Mouse (Mus musculus) right cerebral cortex, postnatal 25 days (tissue): ENCODE data around the gene Amotl2.
A peak's percentile ranks its signal among the peaks of the same experiment; 100 is the strongest.

Source experiments
- DNase-seq: peaks from one replicate; pipeline ENCODE4 v3.0.0; 2022

Gene Amotl2

GRCm38 (mm10) chr9:102719936-102720566 lies 3.6 kb downstream of the Amotl2 start:
- DNase-seq = no peak

GRCm38 (mm10) chr9:102720567-102721167 lies 4.2 kb downstream of the Amotl2 start:
- no peak for DNase-seq

DNA sequence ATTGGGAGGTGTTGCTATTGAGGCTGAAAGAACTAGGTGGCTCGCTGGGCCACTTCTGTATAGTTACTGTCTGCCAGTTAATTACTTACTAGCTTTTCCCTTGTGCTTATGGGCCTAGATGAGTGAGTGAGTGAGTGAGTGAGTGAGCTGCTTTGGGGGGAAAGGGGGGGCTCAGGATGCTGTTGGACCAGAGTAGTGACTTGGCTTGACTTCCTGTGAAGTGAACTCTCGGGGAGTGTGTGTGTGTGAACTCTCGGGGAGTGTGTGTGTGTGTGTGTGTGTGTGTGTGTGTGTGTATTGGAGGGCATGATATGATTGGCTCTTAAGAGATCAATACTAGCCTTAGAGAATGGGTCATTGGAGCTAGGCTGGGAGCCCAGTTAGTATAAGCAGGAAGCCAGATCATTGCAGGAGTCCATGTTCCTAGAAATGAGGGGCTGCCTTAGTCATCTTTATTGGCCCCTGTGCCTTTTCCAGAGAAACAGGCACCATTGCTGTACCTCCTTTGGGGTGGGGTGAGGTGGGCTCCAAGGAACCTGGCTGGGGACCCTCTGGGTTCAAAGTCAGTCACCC lies 5.0 kb downstream of the Amotl2 start:
- DNase-seq = no peak

- no peak for DNase-seq
Measured at GRCm38 (mm10) chr9:102722071-102722561, 5.6 kb downstream of the Amotl2 start.

- no peak for DNase-seq
Measured at GRCm38 (mm10) chr9:102722750-102723149, 6.3 kb downstream of the Amotl2 start.

- DNase-seq = no peak
Measured at GRCm38 (mm10) chr9:102723241-102723709, 6.8 kb downstream of the Amotl2 start.

DNA sequence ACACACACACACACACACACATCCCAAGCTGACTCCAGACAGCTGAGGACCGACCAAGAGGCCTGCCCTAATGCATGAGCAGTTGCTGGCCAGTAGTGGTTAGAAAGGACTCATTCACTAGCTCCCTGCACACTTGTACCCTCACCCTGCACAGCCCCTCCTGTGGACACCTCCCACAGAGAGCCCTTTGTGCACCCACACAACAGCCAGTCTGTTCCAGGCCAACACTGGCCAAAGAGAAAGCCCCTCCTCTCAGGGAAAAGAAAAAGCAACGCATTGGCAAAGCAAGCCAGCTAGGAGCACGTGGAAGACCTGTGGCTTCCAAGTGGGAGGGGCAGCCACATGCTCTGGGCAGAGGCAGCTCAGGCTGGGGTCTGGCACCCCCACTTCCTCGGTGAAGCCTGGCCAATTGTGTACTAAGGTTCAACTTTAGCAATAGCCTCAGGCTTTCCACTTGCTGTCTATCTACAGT lies 7.6 kb downstream of the Amotl2 start:
- DNase-seq = peak; percentile 63

GRCm38 (mm10) chr9:102724942-102725341 lies 8.5 kb downstream of the Amotl2 start:
- no peak for DNase-seq

DNA sequence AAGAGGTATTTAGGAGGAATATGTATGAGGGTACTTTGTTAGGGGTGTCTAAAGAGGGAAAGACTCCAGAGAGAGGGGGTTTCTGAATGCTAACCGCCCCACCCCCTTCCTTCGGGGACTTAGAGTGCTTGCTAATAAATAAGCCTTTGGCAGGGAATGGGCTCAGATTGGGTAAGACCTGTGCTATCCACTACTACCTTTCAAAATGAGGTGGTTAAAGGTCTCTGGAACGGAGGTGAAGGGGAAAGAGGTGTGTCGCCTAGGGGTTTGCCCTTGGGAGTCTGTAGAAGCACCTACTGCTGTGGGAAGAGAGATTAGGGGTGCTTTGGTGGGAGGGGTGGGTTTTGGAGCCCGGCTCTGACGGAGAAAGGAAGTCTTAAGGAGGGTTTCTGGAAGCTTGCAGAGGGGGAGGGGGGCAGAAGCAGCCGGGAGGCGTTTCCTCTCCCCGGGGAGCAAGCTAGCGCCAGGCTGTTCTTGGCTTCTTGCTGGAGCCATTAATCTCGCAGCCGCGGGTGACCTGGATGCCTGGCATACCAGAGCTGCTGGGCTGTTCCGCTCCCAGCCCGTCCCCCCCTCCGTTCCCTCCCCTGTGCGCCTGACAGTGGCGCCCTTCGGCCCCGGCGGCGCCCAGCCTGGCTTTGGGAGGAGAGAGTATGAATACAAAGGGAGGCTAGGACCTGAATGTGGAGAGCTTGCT lies 9.6 kb downstream of the Amotl2 start:
- peak; percentile 56 for DNase-seq

DNA sequence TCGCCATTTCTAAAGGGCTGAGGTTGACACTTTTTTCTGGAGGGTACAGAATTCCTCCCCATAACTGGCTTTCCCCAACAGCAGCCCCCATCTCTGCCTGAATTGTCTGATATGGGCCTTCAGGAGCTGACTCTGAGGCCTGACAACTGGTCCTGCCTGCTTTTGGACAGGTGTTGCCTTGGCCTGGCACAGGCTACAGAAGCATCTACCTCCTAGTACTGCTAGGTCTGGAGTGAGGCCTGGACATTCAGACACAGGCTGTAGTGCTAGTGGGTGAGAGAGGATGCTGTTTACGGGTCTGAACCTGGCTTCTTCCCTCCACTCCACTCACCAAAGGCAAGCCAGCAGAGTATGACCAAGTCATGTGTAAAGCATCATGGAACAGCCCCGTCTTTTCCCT lies 10.3 kb downstream of the Amotl2 start:
- no peak for DNase-seq

DNA sequence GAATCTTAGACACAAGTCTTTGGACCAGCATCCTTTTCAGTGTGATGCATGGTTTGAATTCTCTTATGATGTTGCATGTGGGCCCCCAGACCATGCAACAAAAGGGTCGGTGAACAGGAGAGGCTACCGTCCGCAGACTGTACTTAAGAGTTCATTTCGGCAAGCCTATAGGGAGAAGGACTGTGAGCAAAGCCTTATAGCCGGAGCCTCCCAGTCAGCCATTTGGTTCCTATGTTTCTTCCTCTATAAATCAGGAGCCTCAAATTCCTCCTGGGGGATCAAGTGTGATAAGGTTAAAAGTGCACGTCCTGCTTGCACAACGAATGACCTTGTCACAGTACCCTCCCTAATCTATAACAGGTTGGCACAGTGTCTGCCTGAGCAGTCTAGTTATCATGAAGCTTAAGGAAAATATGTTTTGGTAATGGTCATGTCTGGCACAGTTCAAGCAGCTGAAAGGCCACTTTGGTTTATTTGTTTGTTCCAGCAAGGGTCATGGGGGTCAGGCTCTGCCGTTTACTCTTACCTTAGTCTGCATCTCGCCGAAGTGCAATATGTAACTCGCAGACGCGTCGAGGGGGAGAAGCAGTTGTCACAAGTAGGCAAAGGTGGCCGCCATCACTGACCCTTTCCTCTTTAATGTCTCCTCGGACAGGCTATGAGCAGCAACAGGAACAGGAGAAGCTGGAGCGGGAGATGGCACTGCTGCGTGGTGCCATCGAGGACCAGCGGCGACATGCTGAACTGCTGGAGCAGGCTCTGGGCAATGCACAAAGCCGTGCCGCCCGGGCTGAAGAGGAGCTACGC lies 11.4 kb downstream of the Amotl2 start:
- DNase-seq = no peak

DNA sequence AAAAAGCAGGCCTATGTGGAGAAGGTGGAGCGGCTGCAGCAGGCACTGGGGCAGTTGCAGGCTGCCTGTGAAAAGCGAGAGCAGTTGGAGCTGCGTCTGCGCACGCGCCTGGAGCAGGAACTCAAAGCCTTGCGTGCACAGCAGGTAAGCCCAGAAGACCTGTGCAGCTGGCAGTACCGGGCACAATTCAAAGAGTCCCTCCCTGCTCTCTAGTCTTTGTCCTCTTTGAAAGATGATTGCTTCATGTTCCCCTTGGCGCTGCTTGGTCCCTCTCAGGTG lies 11.9 kb downstream of the Amotl2 start:
- no peak for DNase-seq

DNA sequence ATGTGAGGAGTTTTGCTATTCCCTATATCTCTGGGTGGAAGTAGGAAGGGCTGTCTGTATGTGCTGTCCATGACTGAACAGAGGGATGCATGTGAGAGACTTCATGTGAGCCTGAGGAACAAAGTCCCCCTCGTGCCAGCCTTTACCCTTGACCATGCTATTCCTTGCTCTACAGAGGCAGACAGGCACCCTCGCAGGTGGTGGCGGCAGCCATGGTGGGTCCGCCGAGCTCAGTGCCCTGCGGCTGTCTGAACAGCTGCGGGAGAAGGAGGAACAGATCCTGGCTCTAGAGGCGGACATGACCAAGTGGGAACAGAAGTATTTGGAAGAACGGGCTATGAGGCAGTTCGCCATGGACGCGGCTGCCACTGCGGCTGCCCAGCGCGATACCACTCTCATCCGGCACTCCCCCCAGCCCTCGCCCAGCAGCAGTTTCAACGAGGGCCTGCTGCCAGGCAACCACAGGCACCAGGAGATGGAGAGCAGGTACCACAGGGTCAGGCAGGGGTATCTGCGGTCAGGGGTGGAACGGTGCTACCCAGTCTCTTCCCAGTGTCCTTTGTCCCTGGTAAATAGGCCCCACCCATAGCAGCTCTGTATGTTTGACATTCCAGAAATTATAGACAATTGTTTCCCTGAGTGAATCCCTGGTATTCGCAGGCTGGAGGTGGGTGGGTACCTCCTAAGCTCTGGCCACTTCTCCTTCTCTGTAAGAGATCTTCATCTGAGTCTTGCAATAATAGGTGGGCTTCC lies 12.8 kb downstream of the Amotl2 start:
- no peak for DNase-seq

DNA sequence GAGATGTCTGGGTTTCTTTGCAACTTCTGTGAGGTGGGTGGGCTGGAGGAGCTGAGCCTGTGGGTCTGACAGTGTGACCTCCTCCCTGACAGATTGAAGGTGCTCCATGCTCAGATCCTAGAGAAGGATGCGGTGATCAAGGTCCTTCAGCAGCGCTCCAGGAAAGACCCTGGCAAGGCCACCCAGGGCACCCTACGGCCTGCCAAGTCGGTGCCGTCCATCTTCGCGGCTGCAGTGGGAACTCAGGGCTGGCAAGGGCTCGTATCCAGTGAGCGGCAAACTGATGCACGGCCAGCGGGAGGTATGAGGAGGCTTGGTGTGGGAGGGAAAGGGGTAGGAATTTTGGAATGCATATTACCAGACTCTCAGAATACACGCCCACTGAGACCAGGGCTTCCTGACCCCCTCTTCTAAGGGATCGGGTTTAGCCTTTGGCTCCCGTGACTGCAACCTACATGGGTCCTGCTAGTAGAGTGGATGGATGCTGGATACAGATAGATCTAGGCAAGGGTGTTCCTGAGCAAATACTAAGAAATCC lies 13.5 kb downstream of the Amotl2 start:
- no peak for DNase-seq

GRCm38 (mm10) chr9:102731044-102731471 lies 14.6 kb downstream of the Amotl2 start:
- DNase-seq = no peak

- DNase-seq = no peak
Measured at GRCm38 (mm10) chr9:102731574-102732175, 15.2 kb downstream of the Amotl2 start.

DNA sequence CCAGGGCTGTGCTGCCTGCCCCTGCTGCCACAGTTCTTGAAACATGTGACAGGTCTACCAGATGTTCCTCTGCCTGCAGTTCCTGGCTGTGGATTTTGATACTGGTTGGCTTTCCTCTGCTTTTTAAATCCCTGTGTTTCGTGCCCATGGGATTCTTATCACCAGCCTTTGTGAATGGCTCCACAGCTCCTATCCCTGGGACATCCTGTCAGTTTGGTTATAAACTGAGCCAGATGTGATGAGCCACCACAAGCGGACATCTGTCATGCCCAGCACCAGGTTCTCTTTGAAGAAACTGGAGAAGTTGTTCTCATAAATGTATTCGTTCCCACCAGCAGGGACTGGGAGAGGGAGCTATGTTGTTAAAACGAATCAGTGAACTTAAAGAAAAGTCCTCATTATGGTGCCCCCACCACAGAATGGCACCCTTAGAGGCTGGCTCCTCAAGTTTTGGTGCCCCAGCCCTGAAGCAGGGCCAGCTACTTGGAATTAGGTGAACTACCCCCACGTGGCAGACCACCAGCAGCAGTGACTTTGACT lies 15.9 kb downstream of the Amotl2 start:
- DNase-seq = no peak

DNA sequence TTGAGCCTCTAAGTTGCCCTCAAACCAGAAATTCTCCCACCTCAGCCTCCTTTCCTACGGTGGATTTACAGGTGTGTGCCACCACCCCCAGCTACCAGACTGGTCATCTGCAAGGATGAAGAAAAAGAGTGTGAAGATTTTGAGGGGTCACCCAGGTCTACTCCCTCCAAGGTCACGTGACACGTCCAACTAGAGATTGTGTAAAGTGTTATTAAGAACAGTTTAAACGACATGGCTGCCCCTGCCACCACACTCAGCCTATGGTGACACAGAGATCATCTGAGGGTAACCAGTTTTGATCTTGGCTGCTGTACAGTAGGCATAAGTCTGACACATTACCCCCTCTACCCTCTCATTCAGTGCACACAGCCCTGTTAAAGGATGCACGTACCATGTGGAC lies 17.0 kb downstream of the Amotl2 start:
- DNase-seq = no peak

DNA sequence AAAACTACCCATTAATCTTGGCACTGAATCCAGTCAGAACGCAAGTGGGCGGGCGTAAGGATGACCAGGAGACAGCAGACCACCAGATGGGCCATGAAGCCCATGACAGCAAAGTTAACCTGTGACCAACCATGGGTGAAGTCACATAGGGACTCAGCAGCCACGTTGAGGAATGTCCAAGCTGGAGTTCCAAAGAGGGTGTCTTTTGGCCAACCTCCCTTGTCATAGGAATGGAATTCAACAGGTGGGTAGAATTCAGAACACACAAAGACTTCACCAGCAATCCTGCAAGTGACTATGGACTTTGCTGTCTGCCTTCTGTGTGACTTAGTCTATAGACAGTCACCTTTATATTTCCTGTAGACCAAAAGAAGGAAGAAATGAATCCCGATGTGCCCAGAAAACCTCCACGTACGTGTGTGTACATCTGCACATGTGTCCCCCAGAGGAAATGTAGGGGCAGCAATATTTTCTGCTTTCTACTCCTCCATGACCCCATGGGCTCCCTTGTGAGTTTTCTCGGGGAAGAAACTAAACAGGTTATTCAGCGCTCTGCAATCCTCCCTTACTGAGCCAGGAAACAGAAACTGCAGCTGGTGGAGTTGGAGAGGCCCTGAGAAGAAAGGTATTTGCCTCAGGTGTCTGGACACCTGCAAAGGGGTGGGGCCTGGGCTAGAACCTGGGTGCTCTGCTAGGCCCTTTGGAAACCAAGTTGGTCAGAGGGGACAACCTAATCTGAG lies 17.7 kb downstream of the Amotl2 start:
- no peak for DNase-seq

GRCm38 (mm10) chr9:102734739-102735075 lies 18.2 kb downstream of the Amotl2 start:
- DNase-seq = no peak

- no peak for DNase-seq
Measured at GRCm38 (mm10) chr9:102735231-102735630, 18.8 kb downstream of the Amotl2 start.
